Comparison of ENCODE assay signal across 18 mouse cellular contexts in genomic region chr15:64009596-64009995, GRCm38 (mm10).
"Had no signal": no experiment of that assay in that cellular context is flagged by ENCODE, and none has a peak within 500 bp of the region (broad histone marks: within the 10 kb centered on the region; RNA-seq: fewer than 3 reads in every experiment).

No protein-coding gene starts in this region.

- H3K9me3 ChIP-seq: liver, embryonic 15.5 days; lung, embryonic 15.5 days; midbrain, embryonic 13.5 days; midbrain, embryonic 15.5 days; neural tube, embryonic 13.5 days; stomach, embryonic 15.5 days had no signal

- H3K4me3 ChIP-seq: liver, embryonic 15.5 days; lung, embryonic 15.5 days; megakaryocyte, embryonic 14.5 days; midbrain, embryonic 13.5 days; midbrain, embryonic 15.5 days; neural tube, embryonic 13.5 days; stomach, embryonic 15.5 days had no signal

- ATAC-seq: liver, postnatal 0 days; lung, postnatal 0 days; midbrain, embryonic 13.5 days; midbrain, embryonic 15.5 days had no signal

- H3K9ac ChIP-seq: liver, embryonic 15.5 days; liver, postnatal 0 days; lung, embryonic 15.5 days; midbrain, embryonic 13.5 days; midbrain, embryonic 15.5 days; neural tube, embryonic 13.5 days; stomach, embryonic 15.5 days had no signal

- H3K27me3 ChIP-seq: liver, embryonic 15.5 days; lung, embryonic 15.5 days; midbrain, embryonic 13.5 days; midbrain, embryonic 15.5 days; neural tube, embryonic 13.5 days; stomach, embryonic 15.5 days had no signal

- H3K27ac ChIP-seq: liver, embryonic 15.5 days; lung, embryonic 15.5 days; macrophage; midbrain, embryonic 13.5 days; midbrain, embryonic 15.5 days; neural tube, embryonic 13.5 days; stomach, embryonic 15.5 days had no signal

- H3K4me2 ChIP-seq: liver, embryonic 15.5 days; lung, embryonic 15.5 days; midbrain, embryonic 11.5 days; midbrain, embryonic 13.5 days; midbrain, embryonic 15.5 days; neural tube, embryonic 13.5 days; stomach, embryonic 15.5 days had no signal

- DNase-seq: liver, postnatal 0 days; lung, adult 2 months; lung, postnatal 14 days; lung, postnatal 36 days; right cerebral cortex, postnatal 14 days; thymus, adult 18-20 months; thymus, postnatal 14 days; thymus, postnatal 36 days had no signal

- H3K36me3 ChIP-seq: liver, embryonic 15.5 days; lung, embryonic 15.5 days; midbrain, embryonic 13.5 days; midbrain, embryonic 15.5 days; stomach, embryonic 15.5 days had no signal
